Mouse (Mus musculus): ENCODE results near the gene Gm21760.
"Not testable (repeated sequence)": the region's sequence is repeated elsewhere in the genome, so short reads cannot be mapped to it uniquely, and the experiment has no call there.

The Gm21760 gene

GRCm38 (mm10) chrY:80133479-80133878 lies at the start of gene Gm21760:
Gm21760 (plus strand) TSS chrY:80133779.
- not testable (repeated sequence) for DNase-seq (ENCODE audit: low spot score in 2 of 2)
